In the genomic region with DNA sequence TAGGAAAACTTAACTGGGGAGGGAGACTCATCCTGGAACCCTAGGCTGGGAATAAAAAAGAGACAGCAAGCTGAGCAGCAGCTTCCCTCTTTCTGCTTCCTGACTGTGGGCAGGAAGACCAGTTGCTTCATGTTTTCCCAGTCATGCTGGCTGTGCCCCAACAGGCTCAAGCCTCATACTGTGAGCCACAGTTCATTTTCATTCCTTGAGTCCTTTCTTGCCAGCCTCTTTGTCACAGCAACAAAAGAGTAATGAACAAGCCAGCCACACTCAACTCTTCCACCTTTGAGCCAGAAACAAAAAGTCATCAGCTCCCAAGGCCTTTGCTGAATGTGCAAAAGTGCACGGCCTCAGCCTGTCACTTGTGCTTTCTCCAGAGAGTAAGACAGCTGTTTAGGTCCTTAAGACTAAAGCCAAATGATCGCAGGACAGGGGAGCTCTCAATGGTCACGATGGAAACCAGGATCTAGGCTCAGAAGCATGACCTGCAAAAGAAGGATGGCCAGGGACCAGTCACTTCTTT, we compare ENCODE assay signal across 18 mouse cellular contexts.
DNase-seq lines count a peak whose midpoint lies in the region; ATAC-seq and TF ChIP-seq lines count a peak whose summit lies in the region.
"Had no signal": no experiment of that assay in that cellular context is flagged by ENCODE, and none has a peak within 500 bp of the region (broad histone marks: within the 10 kb centered on the region; RNA-seq: fewer than 3 reads in every experiment).

No protein-coding gene starts in this region.

- no peaks in the 10 kb centered on the region for H3K36me3 ChIP-seq in liver, adult 2 months (ENCODE audit: control insufficient read depth, insufficient read depth, low read length)
- H3K36me3 ChIP-seq in liver, embryonic 11.5 days (ENCODE audit: control insufficient read depth, insufficient read depth, low read length): no peaks in the 10 kb centered on the region
- no peaks in the 10 kb centered on the region for H3K36me3 ChIP-seq in lung, embryonic 16.5 days (ENCODE audit: control insufficient read depth, insufficient read depth, low read length)
- H3K36me3 ChIP-seq: embryonic facial prominence, embryonic 12.5 days; forebrain, embryonic 12.5 days; midbrain, embryonic 15.5 days; neural tube, embryonic 13.5 days had no signal

- intact Hi-C loops in heart, postnatal 25 days (cut with DNase I): no loop called here

- no peak for TF ChIP-seq POLR2A in liver, adult 2 months (IDR thresholded peaks at IDR 0.05; ENCODE audit: extremely low read depth, insufficient read depth, low read length)

- peak; percentile 18 to 47 for DNase-seq in heart, adult 18-20 months
- DNase-seq in heart, postnatal 25 days (ENCODE audit: low spot score): no peak
- peak; percentile 6 for DNase-seq in liver, adult 2 months (ENCODE audit: extremely low read depth, low read depth, low spot score)
- no peak for DNase-seq in liver, embryonic 11.5 days (ENCODE audit: low spot score)
- peak; percentile 10 for DNase-seq in adrenal gland, postnatal 25 days
- DNase-seq in right cerebral cortex, postnatal 10 days (ENCODE audit: low spot score in 2 of 2): no peak
- no peak for DNase-seq in layer of hippocampus, postnatal 36 days
- DNase-seq: cerebellum, adult 9-10 months; kidney, adult 8-10 months; liver, postnatal 0 days; thymus, adult 2 months had no signal

- WGBS in liver, adult 2 months: 74% methylated on average over 3 of the region's 3 CpGs
- WGBS in liver, embryonic 11.5 days: 76% methylated on average over 3 of the region's 3 CpGs
- 51% methylated on average over 3 of the region's 3 CpGs for WGBS in lung, embryonic 16.5 days

- H3K79me2 ChIP-seq in liver, adult 2 months (ENCODE audit: control insufficient read depth, insufficient read depth, low read length): no peaks in the 10 kb centered on the region

- no peak overlapping the region for H3K9ac ChIP-seq in liver, adult 2 months (ENCODE audit: low read depth, low read length)
- no peak overlapping the region for H3K9ac ChIP-seq in liver, embryonic 11.5 days (ENCODE audit: low read depth, low read length)
- no peak overlapping the region for H3K9ac ChIP-seq in lung, embryonic 16.5 days (ENCODE audit: low read length)
- H3K9ac ChIP-seq: embryonic facial prominence, embryonic 12.5 days; forebrain, embryonic 12.5 days; hindbrain, embryonic 14.5 days; liver, postnatal 0 days; midbrain, embryonic 15.5 days; neural tube, embryonic 13.5 days had no signal

- H3K4me1 ChIP-seq in liver, adult 2 months (ENCODE audit: control insufficient read depth, insufficient read depth, low read length): no peaks in the 10 kb centered on the region; the same call in 1 of the 2 replicates
- no peaks in the 10 kb centered on the region for H3K4me1 ChIP-seq in liver, embryonic 11.5 days (replicated peaks; ENCODE audit: control insufficient read depth, insufficient read depth, low read length)
- H3K4me1 ChIP-seq in lung, embryonic 16.5 days (replicated peaks; ENCODE audit: control insufficient read depth, insufficient read depth, low read length): peaks cover 8% of the 10 kb centered on the region; the same call in 1 of the 2 replicates
- H3K4me1 ChIP-seq: embryonic facial prominence, embryonic 12.5 days; midbrain, embryonic 15.5 days had no signal

- no peaks in the 10 kb centered on the region for H3K9me3 ChIP-seq in liver, embryonic 11.5 days (ENCODE audit: control insufficient read depth, low read length)
- H3K9me3 ChIP-seq in lung, embryonic 16.5 days (ENCODE audit: control insufficient read depth, low read length): no peaks in the 10 kb centered on the region
- H3K9me3 ChIP-seq: embryonic facial prominence, embryonic 12.5 days; forebrain, embryonic 12.5 days; midbrain, embryonic 15.5 days; neural tube, embryonic 13.5 days had no signal

- H3K27me3 ChIP-seq in liver, adult 2 months (ENCODE audit: control insufficient read depth, insufficient read depth, low read length): no peaks in the 10 kb centered on the region
- no peaks in the 10 kb centered on the region for H3K27me3 ChIP-seq in liver, embryonic 11.5 days (replicated peaks; ENCODE audit: control insufficient read depth, insufficient read depth, low read length)
- no peaks in the 10 kb centered on the region for H3K27me3 ChIP-seq in lung, embryonic 16.5 days (ENCODE audit: control insufficient read depth, insufficient read depth, low read depth, low read length)
- H3K27me3 ChIP-seq: CH12.LX; embryonic facial prominence, embryonic 12.5 days; forebrain, embryonic 12.5 days; midbrain, embryonic 15.5 days; neural tube, embryonic 13.5 days had no signal

- no peak for ATAC-seq in liver, embryonic 11.5 days (replicated peaks; ENCODE audit: low FRiP score)
- ATAC-seq in lung, embryonic 16.5 days (ENCODE audit: low read depth): peak; percentile 58; the same call in 1 of the 2 replicates
- ATAC-seq: liver, postnatal 0 days; midbrain, embryonic 15.5 days had no signal

- no peak overlapping the region for H3K4me3 ChIP-seq in liver, adult 2 months (ENCODE audit: insufficient read depth, low read depth, low read length)
- no peak overlapping the region for H3K4me3 ChIP-seq in liver, embryonic 11.5 days (ENCODE audit: low read depth, low read length)
- no peak overlapping the region for H3K4me3 ChIP-seq in lung, embryonic 16.5 days (ENCODE audit: low read length)
- H3K4me3 ChIP-seq: embryonic facial prominence, embryonic 12.5 days; forebrain, embryonic 12.5 days; midbrain, embryonic 15.5 days; neural tube, embryonic 13.5 days had no signal

- TF ChIP-seq CTCF in liver, adult 2 months (IDR thresholded peaks at IDR 0.05; ENCODE audit: low read depth, low read length): no peak

- H3K27ac ChIP-seq in liver, adult 2 months (replicated peaks; ENCODE audit: insufficient read depth, low read depth, low read length): no peak overlapping the region
- no peak overlapping the region for H3K27ac ChIP-seq in liver, embryonic 11.5 days (ENCODE audit: low read depth, low read length)
- H3K27ac ChIP-seq in lung, embryonic 16.5 days (ENCODE audit: low read length): no peak overlapping the region
- H3K27ac ChIP-seq: embryonic facial prominence, embryonic 12.5 days; forebrain, embryonic 12.5 days; hindbrain, embryonic 14.5 days; midbrain, embryonic 15.5 days; neural tube, embryonic 13.5 days had no signal

- no peak overlapping the region for H3K4me2 ChIP-seq in liver, embryonic 11.5 days
- no peak overlapping the region for H3K4me2 ChIP-seq in lung, embryonic 16.5 days (ENCODE audit: low read depth, low read length)
- H3K4me2 ChIP-seq: embryonic facial prominence, embryonic 12.5 days; forebrain, embryonic 12.5 days; hindbrain, embryonic 14.5 days; midbrain, embryonic 15.5 days; neural tube, embryonic 13.5 days had no signal

Comparison
In these comparisons a context has a peak if more than half of its experiments do, and no peak if none do; other contexts are left out.
1. DNase-seq: peak in heart, adult 18-20 months (2 of 2), liver, adult 2 months (single experiment) and adrenal gland, postnatal 25 days (single experiment); none in heart, postnatal 25 days (single experiment), liver, embryonic 11.5 days (single experiment), right cerebral cortex, postnatal 10 days (0 of 2) and layer of hippocampus, postnatal 36 days (0 of 2).